Mouse (Mus musculus) small intestine, adult 2 months (tissue): ENCODE results near the gene Cxadr. TPM values are rescaled to one million over a fixed set of nuclear protein-coding genes. Genes with fewer than 3 reads are reported as not detected.

Experiments used
- H3K27ac ChIP-seq: fragments of 200-500 bp; 2 replicates; pipeline ENCODE4 v1.5.1; 2012; ENCODE audit warnings: low read depth, low read length, control low read depth, inconsistent platforms; ENCODE audit not compliant: insufficient read depth
- H3K27me3 ChIP-seq: fragments of 200-500 bp; 2 replicates; pipeline ENCODE4 v1.6.1; 2012; ENCODE audit warnings: mild to moderate bottlenecking, moderate library complexity, low read length, inconsistent platforms; ENCODE audit not compliant: control insufficient read depth, insufficient read depth
- H3K36me3 ChIP-seq: fragments of 200-500 bp; 2 replicates; pipeline ENCODE4 v1.6.1; 2012; ENCODE audit warnings: mild to moderate bottlenecking, low read length, control low read depth, inconsistent platforms; ENCODE audit not compliant: control insufficient read depth, insufficient read depth
- H3K4me1 ChIP-seq: fragments of 200-500 bp; 2 replicates; pipeline ENCODE4 v1.6.1; 2012; ENCODE audit warnings: low read length, inconsistent platforms, mixed read lengths; ENCODE audit not compliant: control insufficient read depth, insufficient read depth, insufficient read length
- H3K4me3 ChIP-seq: fragments of 200-500 bp; 2 replicates; pipeline ENCODE4 v1.5.1; 2012; ENCODE audit warnings: low read depth, mild to moderate bottlenecking, control low read depth, inconsistent platforms, low read length, moderate library complexity
- CTCF ChIP-seq: fragments of 200-500 bp; IDR thresholded peaks from 2 replicates; pipeline ENCODE4 v1.5.1; 2012; ENCODE audit warnings: low read depth, mild to moderate bottlenecking, control low read depth, inconsistent platforms, low read length, moderate library complexity, mixed read lengths; ENCODE audit not compliant: insufficient replicate concordance, insufficient read length; ENCODE audit errors: extremely low read depth
- POLR2A ChIP-seq: fragments of 200-500 bp; IDR thresholded peaks from 2 replicates; pipeline ENCODE4 v1.6.1; 2012; ENCODE audit warnings: low read depth, mild to moderate bottlenecking, control low read depth, inconsistent platforms, low read length, moderate library complexity
- WGBS: fragments of 180-500 bp; shearing (Covaris S2); methylation state at CpG from one replicate; pipeline ENCODE4 v1.1.7; 2018; 5-methylcytosine and 5-hydroxymethylcytosine counted together
- polyA plus RNA-seq: library from polyadenylated mRNA; depleted of rRNA; stranded (reverse); fragments of >200 nt; gene quantifications from 2 replicates; pipeline ENCODE4 v1.2.3, GENCODE M21; 2012

Cxadr gene
- polyA plus RNA-seq, 1 experiment = 75.9 TPM

GRCm38 (mm10) chr16:78306606-78307005 lies 5.3 kb downstream of the Cxadr start:
- H3K27me3 ChIP-seq = no peaks in the 10 kb centered on the region
- no peak overlapping the region for H3K27ac ChIP-seq
- TF ChIP-seq CTCF (no peak), POLR2A (no peak)
- H3K4me3 ChIP-seq = no peak overlapping the region; the same call in 1 of the 2 replicates
- H3K4me1 ChIP-seq = peaks cover 25% of the 10 kb centered on the region
- WGBS = 88% methylated on average over 8 of the region's 8 CpGs
- 0 out of 2 replicates have a peak, but pooled peaks cover 4% of the 10 kb centered on the region for H3K36me3 ChIP-seq

DNA sequence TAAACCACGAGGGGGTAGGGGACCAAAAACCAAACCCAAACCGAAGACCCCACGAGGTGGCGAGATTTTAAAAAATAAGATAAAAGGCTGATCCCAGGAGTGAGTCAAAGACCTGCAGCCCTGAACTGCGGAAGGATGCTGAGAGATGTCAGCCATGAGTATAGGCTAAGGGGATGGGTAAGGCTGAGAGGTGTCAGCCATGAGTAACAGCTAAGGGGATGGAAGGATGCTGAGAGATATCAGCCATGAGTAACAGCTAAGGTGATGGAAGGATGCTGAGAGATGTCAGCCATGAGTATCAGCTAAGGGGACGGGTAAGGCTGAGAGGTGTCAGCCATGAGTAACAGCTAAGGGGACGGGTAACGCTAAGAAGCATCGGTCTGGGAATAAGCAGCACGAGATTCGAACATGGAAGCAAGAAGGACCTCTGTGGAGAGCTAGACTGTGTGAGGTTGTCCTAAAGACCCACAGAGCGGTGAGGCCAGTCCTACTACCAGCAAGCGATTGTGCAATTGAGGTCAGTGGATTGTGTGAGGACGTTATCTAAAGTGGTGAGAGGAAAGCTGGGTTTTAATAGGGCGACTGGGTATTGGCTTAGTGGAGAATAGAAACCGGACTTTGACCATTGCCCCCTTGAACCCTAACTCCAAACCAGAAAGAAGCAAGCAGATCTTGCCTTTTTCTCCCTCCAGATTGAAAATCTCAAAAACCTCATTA lies 6.3 kb downstream of the Cxadr start:
- WGBS = 74% methylated on average over 16 of the region's 16 CpGs

DNA sequence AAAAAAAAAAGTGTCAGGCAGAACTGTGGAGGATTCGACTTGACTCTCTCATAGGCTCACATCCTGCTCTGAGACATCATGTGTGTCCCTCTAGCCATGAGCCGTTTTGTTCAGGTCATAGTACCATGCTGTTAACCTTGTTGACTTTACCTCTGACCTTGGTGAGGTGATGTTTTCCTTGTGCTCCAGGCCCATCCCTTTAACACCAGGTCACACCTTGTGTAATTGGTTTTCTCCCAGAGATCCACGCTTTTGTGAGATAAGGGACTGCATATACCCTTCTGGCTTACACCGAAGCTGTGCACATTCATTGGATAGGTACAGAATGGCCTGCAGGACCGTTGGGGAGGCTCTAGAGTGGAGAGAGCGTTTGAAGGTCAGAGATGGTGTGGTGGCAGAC lies 8.0 kb downstream of the Cxadr start:
- Histone ChIP-seq H3K4me3 (no peak overlapping the region), H3K36me3 (peaks cover 6% of the 10 kb centered on the region; the same call in 1 of the 2 replicates), H3K27me3 (no peaks in the 10 kb centered on the region), H3K4me1 (peaks cover 28% of the 10 kb centered on the region), H3K27ac (peak overlapping the region; percentile 32; the same call in 1 of the 2 replicates)
- 39% methylated on average over 6 of the region's 6 CpGs for WGBS
- TF ChIP-seq POLR2A = no peak
- TF ChIP-seq CTCF = no peak

More for the DNA sequence above, 6.3 kb downstream of the Cxadr start:
- H3K4me1 ChIP-seq = peaks cover 28% of the 10 kb centered on the region
- no peaks in the 10 kb centered on the region for H3K27me3 ChIP-seq
- 0 out of 2 replicates have a peak, but pooled peaks cover 4% of the 10 kb centered on the region for H3K36me3 ChIP-seq
- TF ChIP-seq POLR2A (no peak), CTCF (no peak)
- 0 out of 2 replicates have a peak overlapping the region, but pooled peaks have one; percentile 26 for H3K27ac ChIP-seq
- no peak overlapping the region for H3K4me3 ChIP-seq

DNA sequence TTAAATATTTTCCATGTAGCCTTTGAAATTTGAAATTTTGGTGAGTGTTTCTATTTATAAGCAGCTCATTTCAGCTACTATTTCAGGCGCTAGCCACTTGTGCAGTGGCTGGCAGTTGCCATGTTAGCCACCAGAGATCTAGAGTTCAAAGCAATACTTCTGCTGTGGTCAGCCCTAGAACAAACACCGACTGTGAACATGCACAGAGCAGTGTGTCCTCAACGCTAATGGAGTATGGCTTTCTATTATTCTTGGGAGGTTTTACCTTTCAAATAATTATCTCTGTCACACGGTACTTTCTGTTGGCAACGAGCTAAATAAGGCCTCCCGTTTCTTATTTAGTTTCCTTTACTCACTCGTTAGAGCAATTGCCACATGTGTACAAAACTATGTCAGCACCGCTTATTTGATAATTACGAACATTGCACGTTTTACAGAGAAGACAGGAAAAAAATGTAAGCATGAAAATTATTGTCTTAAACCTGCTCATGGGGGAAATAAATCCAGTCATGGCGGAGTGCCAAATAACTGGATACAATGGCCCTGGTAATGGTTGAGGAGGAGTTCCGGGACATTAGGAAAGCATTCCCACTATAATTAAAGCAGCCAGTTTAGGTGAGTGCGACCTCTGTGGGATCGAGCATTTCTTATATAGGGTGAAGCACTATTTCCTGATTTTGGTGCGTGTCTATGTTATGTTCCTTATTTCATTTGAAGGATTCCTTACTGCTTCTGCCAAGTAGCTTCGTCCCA lies 12.0 kb downstream of the Cxadr start:
- Histone ChIP-seq H3K4me3 (no peak overlapping the region), H3K27me3 (no peaks in the 10 kb centered on the region), H3K4me1 (peaks cover 14% of the 10 kb centered on the region; the same call in 1 of the 2 replicates), H3K36me3 (peaks cover 6% of the 10 kb centered on the region; the same call in 1 of the 2 replicates), H3K27ac (no peak overlapping the region)
- WGBS = 59% methylated on average over 16 of the region's 16 CpGs
- TF ChIP-seq POLR2A (no peak), CTCF (no peak)

DNA sequence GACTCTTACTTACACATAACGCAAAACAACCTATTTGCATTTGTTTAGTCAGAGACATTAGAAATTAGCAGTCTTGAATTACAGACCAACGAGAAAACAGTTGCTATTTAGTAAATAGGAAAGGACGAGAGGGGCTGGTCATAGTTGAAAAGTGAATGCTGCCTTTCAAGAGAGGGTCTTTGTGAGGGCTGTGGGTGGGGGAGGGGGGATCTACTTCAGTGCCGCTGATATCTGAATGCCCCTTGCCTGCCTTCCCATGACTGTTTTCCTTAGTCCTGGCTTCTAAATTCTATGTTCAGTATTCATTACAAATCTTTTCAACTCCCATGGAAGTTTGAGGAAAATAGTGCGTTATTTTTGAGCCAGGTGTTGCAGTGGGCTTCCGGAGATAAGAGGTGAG lies 12.7 kb downstream of the Cxadr start:
- 87% methylated on average over 6 of the region's 6 CpGs for WGBS
- Histone ChIP-seq H3K27ac (no peak overlapping the region), H3K4me1 (peaks cover 11% of the 10 kb centered on the region; the same call in 1 of the 2 replicates)

DNA sequence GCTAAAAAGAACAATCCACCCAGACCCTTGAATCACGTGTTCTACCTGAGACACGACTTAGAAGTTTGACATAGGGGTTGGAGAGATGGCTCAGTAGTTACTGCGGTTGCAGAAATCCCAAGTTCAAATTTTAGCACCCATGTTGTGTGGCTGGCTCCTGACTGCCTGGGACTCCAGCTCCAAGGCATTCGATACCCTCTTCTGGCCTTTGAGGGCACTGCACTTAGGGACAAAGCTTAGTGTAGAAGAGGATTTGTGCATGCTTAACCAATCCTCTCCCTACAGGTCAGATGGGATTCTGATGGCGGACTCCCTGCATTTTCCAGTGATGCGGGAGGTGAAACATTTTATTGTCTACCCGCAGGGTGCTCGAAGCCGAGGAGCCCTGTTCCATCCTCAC lies 15.6 kb downstream of the Cxadr start:
- no peak overlapping the region for H3K27ac ChIP-seq
- peaks cover 2% of the 10 kb centered on the region; the same call in 1 of the 2 replicates for H3K36me3 ChIP-seq
- H3K4me1 ChIP-seq = peaks cover 3% of the 10 kb centered on the region; the same call in 1 of the 2 replicates
- no peaks in the 10 kb centered on the region for H3K27me3 ChIP-seq
- no peak for TF ChIP-seq POLR2A
- peak; percentile 61; the same call in 1 of the 2 replicates for TF ChIP-seq CTCF
- 82% methylated on average over 9 of the region's 9 CpGs for WGBS
- no peak overlapping the region for H3K4me3 ChIP-seq

More for the DNA sequence above, 12.7 kb downstream of the Cxadr start:
- no peaks in the 10 kb centered on the region for H3K27me3 ChIP-seq
- H3K36me3 ChIP-seq = peaks cover 6% of the 10 kb centered on the region; the same call in 1 of the 2 replicates
- no peak overlapping the region for H3K4me3 ChIP-seq
- TF ChIP-seq POLR2A (no peak), CTCF (no peak)

DNA sequence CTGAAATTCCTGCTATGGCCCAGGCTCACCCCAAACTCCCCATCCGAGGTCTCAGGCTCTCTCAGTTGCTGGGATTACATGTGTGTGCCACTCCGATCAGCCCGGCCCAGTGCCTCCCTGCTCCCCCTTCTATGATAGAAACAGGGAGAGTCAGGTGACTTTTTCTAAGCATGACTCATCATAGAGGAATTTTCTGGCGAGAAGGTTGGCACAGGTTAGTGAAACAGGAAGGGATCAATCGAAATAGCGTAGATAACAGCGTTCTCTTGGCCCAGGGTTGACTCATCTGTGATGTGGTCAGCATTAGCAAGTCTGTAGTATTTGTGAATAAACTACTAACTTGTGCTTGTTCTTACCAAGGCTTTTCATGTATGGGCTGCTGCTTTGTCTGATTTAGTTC lies 16.7 kb downstream of the Cxadr start:
- Histone ChIP-seq H3K27ac (peak overlapping the region; percentile 44; the same call in 1 of the 2 replicates), H3K27me3 (no peaks in the 10 kb centered on the region), H3K4me3 (no peak overlapping the region), H3K36me3 (peaks cover 2% of the 10 kb centered on the region; the same call in 1 of the 2 replicates), H3K4me1 (peaks cover 3% of the 10 kb centered on the region; the same call in 1 of the 2 replicates)
- 17% methylated on average over 7 of the region's 7 CpGs for whole genome bisulfite sequencing
- TF ChIP-seq CTCF = no peak
- no peak for TF ChIP-seq POLR2A
